Mouse (Mus musculus): ENCODE results near the gene Cops4.

Cops4 gene

DNA sequence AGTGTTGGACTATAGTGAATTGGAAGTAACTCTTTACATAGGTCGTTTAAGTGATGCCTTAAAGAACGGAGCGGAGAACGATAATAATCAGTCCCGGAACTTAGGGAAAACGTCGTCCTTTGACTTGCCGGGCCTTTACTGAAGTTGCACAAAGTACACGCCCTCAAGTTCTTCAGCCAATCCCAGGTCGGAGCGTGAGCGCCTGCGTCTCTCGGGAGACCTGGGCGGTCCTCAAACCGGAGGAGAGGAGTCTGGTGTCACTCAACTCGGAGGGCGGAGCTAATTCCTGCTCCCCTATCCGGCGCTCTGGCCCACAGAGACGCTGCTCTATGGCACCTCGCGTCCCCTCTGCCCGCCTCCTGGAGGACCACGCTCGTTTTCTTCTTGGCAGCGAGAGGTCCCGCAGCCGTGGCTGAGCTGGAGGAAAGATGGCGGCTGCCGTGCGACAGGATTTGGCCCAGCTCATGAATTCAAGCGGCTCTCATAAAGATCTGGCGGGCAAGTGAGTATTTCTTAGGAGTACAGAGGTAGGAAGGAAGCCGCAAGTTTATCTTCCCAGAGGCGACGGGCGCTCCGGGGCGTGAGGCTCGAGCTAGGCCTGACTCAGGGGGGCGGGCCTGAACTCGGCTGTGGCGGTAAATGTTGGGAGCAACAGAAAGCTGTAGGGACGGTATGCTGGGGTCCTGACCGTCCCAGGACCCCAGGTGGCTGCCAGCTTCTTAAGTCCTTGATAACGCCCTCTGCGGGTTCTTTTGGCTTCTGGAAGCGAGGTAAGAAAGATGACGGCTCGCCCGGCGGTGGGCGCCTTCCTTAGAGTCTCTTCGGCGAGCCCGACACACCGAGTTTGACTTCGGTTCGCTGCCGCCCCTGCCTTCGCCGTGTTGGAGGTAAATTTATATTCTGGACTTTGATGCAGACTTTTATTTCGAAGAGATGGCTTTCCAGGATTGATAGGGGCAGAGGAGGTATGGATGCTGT lies at the start of gene Cops4:
TSS of gene Cops4 (plus strand) at position 261 of the 978 bp plus-strand sequence.
- peak; percentile 99 for DNase-seq (ENCODE audit: low spot score)

- no peak for DNase-seq (ENCODE audit: low spot score)
Observed at GRCm38 (mm10) chr5:100476328-100476727, 41.8 kb upstream of the Cops4 start.

DNA sequence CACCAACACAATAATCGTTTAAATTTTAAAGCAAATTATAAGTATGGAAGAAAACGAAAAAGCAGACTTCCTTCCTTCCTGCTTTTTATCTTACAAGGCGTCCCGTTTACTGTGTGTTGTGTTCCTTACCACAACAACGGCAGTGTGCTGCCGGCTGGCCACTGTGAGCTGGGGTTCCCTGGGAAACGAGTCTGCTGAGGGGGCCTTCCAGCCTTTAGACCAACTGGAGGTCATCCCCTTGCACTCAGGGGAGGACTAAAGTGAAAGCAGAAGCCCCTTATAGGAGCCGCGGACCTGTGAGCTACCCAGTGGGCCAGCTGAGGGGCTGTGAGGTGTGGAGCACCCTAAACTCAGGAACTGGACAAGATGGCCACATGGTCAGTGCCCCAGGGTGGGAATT lies 40.5 kb upstream of the Cops4 start:
- DNase-seq (ENCODE audit: low spot score), result no peak

- no peak for DNase-seq (ENCODE audit: low spot score)
Observed at GRCm38 (mm10) chr5:100483569-100483968, 34.5 kb upstream of the Cops4 start.

DNA sequence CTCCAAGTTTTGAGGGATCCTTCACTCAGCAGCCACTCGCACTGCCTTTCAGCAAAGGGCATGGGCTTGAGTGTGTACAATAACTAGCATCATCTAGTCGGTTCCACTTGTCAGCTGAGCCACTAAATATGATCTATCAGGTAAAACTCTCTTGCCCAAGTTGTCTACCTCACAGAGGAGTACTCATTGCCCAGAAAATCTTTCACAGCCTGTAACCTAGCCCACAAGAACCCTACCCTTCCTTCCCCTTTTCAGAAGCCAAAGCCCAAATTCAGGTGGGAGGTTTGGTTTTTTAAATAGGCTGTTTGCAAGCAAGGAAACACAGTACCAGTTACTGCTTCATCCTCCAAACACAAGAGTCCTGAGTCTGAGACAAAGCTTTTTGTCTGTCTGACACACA lies 31.0 kb upstream of the Cops4 start:
- no peak for DNase-seq (ENCODE audit: low spot score)

GRCm38 (mm10) chr5:100488231-100488630 lies 29.9 kb upstream of the Cops4 start:
- no peak for DNase-seq (ENCODE audit: low spot score)

DNA sequence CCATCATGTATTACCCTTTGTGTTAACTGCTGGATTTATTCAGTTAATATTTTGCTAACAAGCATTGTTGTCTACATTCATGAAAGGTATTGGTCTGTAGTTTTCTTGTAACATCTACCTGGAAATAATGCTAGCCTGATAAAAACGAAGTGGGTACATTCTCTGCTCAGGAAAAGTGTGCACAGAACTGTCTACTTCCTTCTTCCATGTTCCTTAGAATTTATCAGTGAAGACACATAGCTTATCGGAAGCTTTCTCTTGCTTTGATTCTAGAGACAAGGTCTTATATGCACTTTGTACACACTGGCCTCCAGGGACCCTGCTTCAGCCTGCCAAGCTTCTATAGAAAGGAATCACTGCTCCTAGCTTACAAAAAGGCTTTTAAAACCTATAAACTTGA lies 28.8 kb upstream of the Cops4 start:
- no peak for DNase-seq (ENCODE audit: low spot score)

DNA sequence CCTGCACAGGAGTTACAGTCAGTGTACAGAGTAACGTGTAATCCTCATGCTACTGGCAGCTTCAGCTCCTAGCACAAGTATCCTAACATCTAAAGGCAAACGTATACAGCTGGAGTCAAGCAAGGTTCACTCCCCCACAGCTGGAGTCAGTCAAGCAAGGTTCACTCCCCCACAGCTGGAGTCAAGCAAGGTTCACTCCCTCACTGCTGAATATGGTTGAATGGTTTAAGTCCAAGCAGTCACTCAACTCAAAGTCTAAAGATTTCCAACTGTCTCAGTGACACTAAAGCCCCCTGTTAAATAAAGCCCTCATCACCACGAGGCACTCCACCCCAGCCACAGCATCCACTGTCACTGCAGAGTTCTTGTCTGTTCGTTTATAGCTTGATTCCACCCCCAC lies 26.4 kb upstream of the Cops4 start:
- no peak for DNase-seq (ENCODE audit: low spot score)

GRCm38 (mm10) chr5:100498436-100499180 lies 19.5 kb upstream of the Cops4 start:
- DNase-seq (ENCODE audit: low spot score), result peak; percentile 82

GRCm38 (mm10) chr5:100499243-100499642 lies 18.9 kb upstream of the Cops4 start:
- DNase-seq (ENCODE audit: low spot score), result peak; percentile 45

GRCm38 (mm10) chr5:100499831-100500304 lies 18.2 kb upstream of the Cops4 start:
- peak; percentile 53 for DNase-seq (ENCODE audit: low spot score)

- peak; percentile 82 for DNase-seq (ENCODE audit: low spot score)
Observed at GRCm38 (mm10) chr5:100500458-100500961, 17.6 kb upstream of the Cops4 start, which contains the start of gene Lin54. TSS of gene Lin54 (minus strand) at chr5:100500639.

DNA sequence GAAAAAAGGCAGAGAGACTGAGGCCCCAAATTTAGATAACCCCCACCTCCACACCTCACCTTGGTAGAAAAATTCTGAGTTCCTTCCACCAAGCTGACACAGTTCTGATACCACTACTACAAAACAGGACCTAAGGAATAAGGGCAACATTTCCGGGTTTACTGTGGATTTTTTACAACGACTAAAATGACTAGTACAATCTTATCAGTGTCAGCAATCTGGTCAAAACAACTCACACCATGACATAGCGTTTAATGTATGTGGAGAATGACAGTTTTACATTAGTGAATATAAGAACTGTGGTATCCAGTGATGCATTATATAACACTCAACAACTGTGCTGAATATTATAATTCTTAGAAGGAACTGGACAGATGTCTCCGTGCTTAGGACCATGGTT lies 16.8 kb upstream of the Cops4 start:
- peak; percentile 23 for DNase-seq (ENCODE audit: low spot score)

GRCm38 (mm10) chr5:100509247-100509646 lies 8.9 kb upstream of the Cops4 start:
- DNase-seq (ENCODE audit: low spot score), result no peak

GRCm38 (mm10) chr5:100512576-100512975 lies 5.5 kb upstream of the Cops4 start:
- no peak for DNase-seq (ENCODE audit: low spot score)

DNA sequence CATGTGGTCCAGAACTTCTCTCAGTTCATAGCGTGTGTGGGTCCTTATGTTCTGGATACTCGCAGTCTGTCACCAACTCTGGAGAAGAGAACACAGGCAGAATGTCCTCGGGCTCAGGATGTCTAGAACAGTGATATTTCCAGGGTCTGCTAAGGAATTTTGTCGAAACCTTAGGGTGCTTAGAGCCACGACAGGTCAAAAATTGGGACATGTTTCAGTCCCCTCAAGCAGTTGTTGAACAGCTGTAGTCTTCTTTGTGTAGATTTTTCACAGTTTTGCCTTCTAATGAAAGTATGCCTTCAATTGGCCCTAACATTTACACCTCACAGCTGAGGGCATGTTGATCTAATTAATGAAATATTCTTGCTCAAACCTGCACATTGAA lies 910 bp downstream of the Cops4 start:
- peak; percentile 29 for DNase-seq (ENCODE audit: low spot score)

- DNase-seq (ENCODE audit: low spot score), result no peak
Observed at GRCm38 (mm10) chr5:100520223-100520622, 2.1 kb downstream of the Cops4 start.

DNA sequence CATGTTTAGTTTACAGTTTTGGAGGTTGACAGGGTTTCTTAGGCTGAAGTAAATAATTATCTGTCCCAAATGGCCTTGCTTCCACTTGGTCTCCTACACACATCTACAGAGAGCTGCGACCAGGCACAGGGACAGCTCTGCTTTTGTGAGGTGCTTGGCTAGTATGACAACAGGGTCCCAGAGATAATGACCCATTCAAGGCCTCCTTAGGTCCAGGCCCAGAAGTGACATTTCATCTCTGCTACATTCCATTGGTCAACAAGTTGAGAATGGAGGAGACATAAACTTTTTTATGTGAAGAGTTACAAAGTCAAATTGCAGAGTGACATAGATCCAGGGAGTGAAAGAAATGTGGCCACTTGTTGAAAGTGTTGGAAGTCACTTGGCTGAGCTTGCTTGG lies 5.2 kb downstream of the Cops4 start:
- no peak for DNase-seq (ENCODE audit: low spot score)

GRCm38 (mm10) chr5:100524921-100525320 lies 6.8 kb downstream of the Cops4 start:
- no peak for DNase-seq (ENCODE audit: low spot score)

DNA sequence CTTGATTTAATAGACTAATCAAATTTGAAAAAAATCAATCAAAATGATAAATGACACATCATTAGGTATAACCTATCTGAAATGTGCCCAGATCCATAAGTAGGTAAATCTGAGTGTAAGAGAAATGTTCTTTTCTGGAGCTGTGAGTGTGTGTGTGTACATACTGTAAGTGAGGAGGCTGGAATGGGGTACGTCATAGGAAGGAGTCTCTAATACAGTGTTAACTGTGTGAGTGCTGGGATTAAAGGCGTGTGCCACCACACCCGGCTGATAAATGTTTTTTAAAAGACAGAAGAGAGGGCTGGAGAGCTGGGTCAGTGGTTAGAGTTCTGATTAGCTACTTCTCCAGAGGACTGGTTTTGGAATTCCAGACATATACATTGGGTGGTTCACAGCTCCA lies 7.5 kb downstream of the Cops4 start:
- no peak for DNase-seq (ENCODE audit: low spot score)

GRCm38 (mm10) chr5:100526164-100526563 lies 8.1 kb downstream of the Cops4 start:
- DNase-seq (ENCODE audit: low spot score), result no peak

- DNase-seq (ENCODE audit: low spot score), result no peak
Observed at GRCm38 (mm10) chr5:100535826-100536225, 17.7 kb downstream of the Cops4 start.

GRCm38 (mm10) chr5:100536638-100537037 lies 18.5 kb downstream of the Cops4 start:
- DNase-seq (ENCODE audit: low spot score), result peak; percentile 41

All from c-Kit-positive CD71-positive TER-119-positive erythroid progenitor cells, embryonic 14.5 days (primary cell).